Mouse (Mus musculus): Measurements from ENCODE around the gene Krt80.

Krt80 gene

GRCm38 (mm10) chr15:101317814-101318500 lies 52.0 kb downstream of the Krt80 start:
- no peak for DNase-seq (ENCODE audit: low read depth, low spot score)

- no peak for DNase-seq (ENCODE audit: low read depth, low spot score)
These were observed 52.8 kb downstream of the Krt80 start for GRCm38 (mm10) chr15:101316913-101317813.

GRCm38 (mm10) chr15:101316279-101316912 lies 53.6 kb downstream of the Krt80 start:
- no peak for DNase-seq (ENCODE audit: low read depth, low spot score)

GRCm38 (mm10) chr15:101315832-101316231 lies 54.1 kb downstream of the Krt80 start:
- DNase-seq (ENCODE audit: low read depth, low spot score) = peak; percentile 93

- DNase-seq (ENCODE audit: low read depth, low spot score) = no peak
These were observed 54.6 kb downstream of the Krt80 start for GRCm38 (mm10) chr15:101315378-101315777.

- no peak for DNase-seq (ENCODE audit: low read depth, low spot score)
These were observed 58.0 kb downstream of the Krt80 start for GRCm38 (mm10) chr15:101312006-101312405.

GRCm38 (mm10) chr15:101311087-101311770 lies 58.7 kb downstream of the Krt80 start:
- DNase-seq (ENCODE audit: low read depth, low spot score) = no peak

GRCm38 (mm10) chr15:101309493-101309892 lies 60.5 kb downstream of the Krt80 start:
- no peak for DNase-seq (ENCODE audit: low read depth, low spot score)

- no peak for DNase-seq (ENCODE audit: low read depth, low spot score)
These were observed 61.3 kb downstream of the Krt80 start for GRCm38 (mm10) chr15:101308440-101309348.

- DNase-seq (ENCODE audit: low read depth, low spot score) = no peak
These were observed 63.5 kb downstream of the Krt80 start for GRCm38 (mm10) chr15:101306459-101306858.

GRCm38 (mm10) chr15:101303830-101304229 lies 66.1 kb downstream of the Krt80 start:
- DNase-seq (ENCODE audit: low read depth, low spot score) = no peak

GRCm38 (mm10) chr15:101302201-101302600 lies 67.8 kb downstream of the Krt80 start:
- no peak for DNase-seq (ENCODE audit: low read depth, low spot score)

- DNase-seq (ENCODE audit: low read depth, low spot score) = no peak
These were observed 69.8 kb downstream of the Krt80 start for GRCm38 (mm10) chr15:101300128-101300527.

GRCm38 (mm10) chr15:101299480-101299960 lies 70.4 kb downstream of the Krt80 start:
- DNase-seq (ENCODE audit: low read depth, low spot score) = no peak

GRCm38 (mm10) chr15:101298550-101298949 lies 71.4 kb downstream of the Krt80 start:
- peak; percentile 62 for DNase-seq (ENCODE audit: low read depth, low spot score)

- DNase-seq (ENCODE audit: low read depth, low spot score) = no peak
These were observed 72.0 kb downstream of the Krt80 start for GRCm38 (mm10) chr15:101297988-101298387.

Measured in mesoderm, embryonic 11.5 days (tissue).